Mouse (Mus musculus): Measurements from ENCODE around the gene Erich3. TPM values are rescaled to one million over a fixed set of nuclear protein-coding genes. Genes with fewer than 3 reads are reported as not detected.
"Not testable (repeated sequence)": the region's sequence is repeated elsewhere in the genome, so short reads cannot be mapped to it uniquely, and the experiment has no call there.

Gene Erich3
- polyA plus RNA-seq (2012; rRNA removed), result 8.2 and 9.7 TPM in 2 replicates

- DNase-seq (ENCODE audit: extremely low spot score in 1 of 2, low spot score in 1 of 2), result peak in 1 of 2 experiments; percentile 17
Measured at GRCm38 (mm10) chr3:154663545-154663944, at the start of gene Erich3. Gene Erich3 (plus strand): TSS chr3:154663859.

GRCm38 (mm10) chr3:154614771-154615170, 48.9 kb upstream of the Erich3 start:
- DNase-seq (ENCODE audit: extremely low spot score in 1 of 2, low spot score in 1 of 2), result no peak

GRCm38 (mm10) chr3:154615304-154615703, 48.4 kb upstream of the Erich3 start:
- DNase-seq (ENCODE audit: extremely low spot score in 1 of 2, low spot score in 1 of 2), result no peak

GRCm38 (mm10) chr3:154616106-154616505, 47.6 kb upstream of the Erich3 start:
- no peak for DNase-seq (ENCODE audit: extremely low spot score in 1 of 2, low spot score in 1 of 2)

GRCm38 (mm10) chr3:154628284-154628683, 35.4 kb upstream of the Erich3 start:
- DNase-seq (ENCODE audit: extremely low spot score in 1 of 2, low spot score in 1 of 2), result no peak

GRCm38 (mm10) chr3:154631281-154631680, 32.4 kb upstream of the Erich3 start:
- DNase-seq (ENCODE audit: extremely low spot score in 1 of 2, low spot score in 1 of 2), result not testable (repeated sequence)

GRCm38 (mm10) chr3:154633091-154633490, 30.6 kb upstream of the Erich3 start:
- DNase-seq (ENCODE audit: extremely low spot score in 1 of 2, low spot score in 1 of 2), result no peak

- peak in 1 of 2 experiments; percentile 42 for DNase-seq (ENCODE audit: extremely low spot score in 1 of 2, low spot score in 1 of 2)
Measured at GRCm38 (mm10) chr3:154646638-154647442, 16.8 kb upstream of the Erich3 start.

- no peak for DNase-seq (ENCODE audit: extremely low spot score in 1 of 2, low spot score in 1 of 2)
Measured at GRCm38 (mm10) chr3:154647443-154647780, 16.2 kb upstream of the Erich3 start.

GRCm38 (mm10) chr3:154649411-154650285, 14.0 kb upstream of the Erich3 start:
- DNase-seq (ENCODE audit: extremely low spot score in 1 of 2, low spot score in 1 of 2), result no peak

- DNase-seq (ENCODE audit: extremely low spot score in 1 of 2, low spot score in 1 of 2), result peak; percentile 80
Measured at GRCm38 (mm10) chr3:154651192-154651821, 12.4 kb upstream of the Erich3 start.

GRCm38 (mm10) chr3:154652581-154653420, 10.9 kb upstream of the Erich3 start:
- peak in 1 of 2 experiments; percentile 92 for DNase-seq (ENCODE audit: extremely low spot score in 1 of 2, low spot score in 1 of 2)

GRCm38 (mm10) chr3:154653454-154653853, 10.2 kb upstream of the Erich3 start:
- DNase-seq (ENCODE audit: extremely low spot score in 1 of 2, low spot score in 1 of 2), result no peak

GRCm38 (mm10) chr3:154654284-154654683, 9.4 kb upstream of the Erich3 start:
- no peak for DNase-seq (ENCODE audit: extremely low spot score in 1 of 2, low spot score in 1 of 2)

- no peak for DNase-seq (ENCODE audit: extremely low spot score in 1 of 2, low spot score in 1 of 2)
Measured at GRCm38 (mm10) chr3:154654901-154655300, 8.8 kb upstream of the Erich3 start.

- DNase-seq (ENCODE audit: extremely low spot score in 1 of 2, low spot score in 1 of 2), result no peak
Measured at GRCm38 (mm10) chr3:154655711-154656110, 7.9 kb upstream of the Erich3 start.

GRCm38 (mm10) chr3:154663976-154664581, 420 bp downstream of the Erich3 start:
- peak; percentile 64 to 80 for DNase-seq (ENCODE audit: extremely low spot score in 1 of 2, low spot score in 1 of 2)

GRCm38 (mm10) chr3:154664636-154665035, 977 bp downstream of the Erich3 start:
- DNase-seq (ENCODE audit: extremely low spot score in 1 of 2, low spot score in 1 of 2), result peak in 1 of 2 experiments; percentile 15

- peak in 1 of 2 experiments; percentile 67 for DNase-seq (ENCODE audit: extremely low spot score in 1 of 2, low spot score in 1 of 2)
Measured at GRCm38 (mm10) chr3:154668485-154668884, 4.8 kb downstream of the Erich3 start.

GRCm38 (mm10) chr3:154670584-154670983, 6.9 kb downstream of the Erich3 start:
- no peak for DNase-seq (ENCODE audit: extremely low spot score in 1 of 2, low spot score in 1 of 2)
